Mouse (Mus musculus) neural tube, embryonic 14.5 days (tissue): ENCODE measurements around the gene Pla2g2c. TPM values are rescaled to one million over a fixed set of nuclear protein-coding genes. Genes with fewer than 3 reads are reported as not detected.

ENCODE experiments used
- ATAC-seq: fragments of 200-750 bp; cut with Nextera tagmentation; 2 replicates; pipeline ENCODE4 v1.8.0; 2017; ENCODE audit warnings: low read depth, mild to moderate bottlenecking, moderate TSS enrichment, moderate library complexity
- H3K27ac ChIP-seq: fragments of 300-500 bp; sonication (generic); 2 replicates; pipeline ENCODE4 v1.5.1; 2014; ENCODE audit warnings: low read depth, mild to moderate bottlenecking, control low read depth, low read length, moderate library complexity, mixed read lengths
- H3K27me3 ChIP-seq: fragments of 300-500 bp; sonication (generic); 2 replicates; pipeline ENCODE4 v1.6.1; 2014; ENCODE audit warnings: low read length; ENCODE audit not compliant: control insufficient read depth, insufficient read depth
- H3K36me3 ChIP-seq: fragments of 300-500 bp; sonication (generic); 2 replicates; pipeline ENCODE4 v1.6.1; 2014; ENCODE audit warnings: low read length, mixed read lengths; ENCODE audit not compliant: control insufficient read depth, insufficient read depth
- H3K4me1 ChIP-seq: fragments of 300-500 bp; sonication (generic); 2 replicates; pipeline ENCODE4 v1.6.1; 2014; ENCODE audit warnings: low read length; ENCODE audit not compliant: control insufficient read depth, insufficient read depth
- H3K4me2 ChIP-seq: fragments of 300-500 bp; sonication (generic); 2 replicates; pipeline ENCODE4 v1.6.1; 2014; ENCODE audit warnings: mild to moderate bottlenecking, low read depth, low read length, control low read depth
- H3K4me3 ChIP-seq: fragments of 300-500 bp; sonication (generic); 2 replicates; pipeline ENCODE4 v1.5.1; 2014; ENCODE audit warnings: low read depth, low read length, control low read depth, mixed read lengths
- H3K9ac ChIP-seq: fragments of 300-500 bp; sonication (generic); replicated peaks from 2 replicates; pipeline ENCODE4 v1.6.1; 2014; ENCODE audit warnings: low read depth, mild to moderate bottlenecking, control low read depth, low read length, mixed read lengths
- H3K9me3 ChIP-seq: fragments of 300-500 bp; sonication (generic); 2 replicates; pipeline ENCODE4 v1.6.1; 2016; ENCODE audit warnings: low read length; ENCODE audit not compliant: control insufficient read depth
- WGBS: fragments of 180-500 bp; shearing (Covaris S2); extraction: QIAGEN DNeasy Blood & Tissue Kit; methylation state at CpG from one replicate; pipeline ENCODE4 v1.1.7; 2014; 5-methylcytosine and 5-hydroxymethylcytosine counted together
- polyA plus RNA-seq: library from polyadenylated mRNA; unstranded; fragments of >200 nt; fragmentation: Nextera tagmentation; extraction: Ambion mirVana; gene quantifications from 2 replicates; pipeline ENCODE4 v1.2.1, GENCODE M21; 2014

Gene Pla2g2c
- polyA plus RNA-seq, 1 experiment from 2014 or later, result 0.35 TPM

DNA sequence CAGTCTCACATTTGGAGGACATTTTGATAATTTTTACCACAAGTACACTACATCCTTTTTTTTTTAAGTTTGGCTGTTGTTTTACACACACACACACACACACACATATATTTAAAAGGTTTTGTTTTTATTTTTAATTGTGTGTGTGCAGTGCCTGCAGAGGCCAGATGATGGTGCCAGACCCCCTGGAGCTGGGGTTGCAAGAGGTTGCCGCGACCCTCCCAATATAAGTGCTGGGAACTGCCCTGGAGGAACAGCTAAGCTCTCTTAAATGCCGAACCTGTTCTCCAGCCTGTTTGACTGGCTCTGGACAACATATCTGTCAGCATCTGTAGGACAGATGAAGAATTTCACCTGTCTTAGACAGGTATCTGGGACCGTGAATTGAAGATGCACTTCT, 20.4 kb upstream of the Pla2g2c start:
- WGBS, result 89% methylated on average over 4 of the region's 4 CpGs
- H3K4me1 ChIP-seq, result no peaks in the 10 kb centered on the region
- H3K27ac ChIP-seq, result no peak overlapping the region
- H3K4me3 ChIP-seq, result no peak overlapping the region
- no peak overlapping the region for H3K4me2 ChIP-seq
- H3K27me3 ChIP-seq, result no peaks in the 10 kb centered on the region
- no peak overlapping the region for H3K9ac ChIP-seq
- ATAC-seq, result no peak
- H3K36me3 ChIP-seq, result no peaks in the 10 kb centered on the region
- no peaks in the 10 kb centered on the region for H3K9me3 ChIP-seq

DNA sequence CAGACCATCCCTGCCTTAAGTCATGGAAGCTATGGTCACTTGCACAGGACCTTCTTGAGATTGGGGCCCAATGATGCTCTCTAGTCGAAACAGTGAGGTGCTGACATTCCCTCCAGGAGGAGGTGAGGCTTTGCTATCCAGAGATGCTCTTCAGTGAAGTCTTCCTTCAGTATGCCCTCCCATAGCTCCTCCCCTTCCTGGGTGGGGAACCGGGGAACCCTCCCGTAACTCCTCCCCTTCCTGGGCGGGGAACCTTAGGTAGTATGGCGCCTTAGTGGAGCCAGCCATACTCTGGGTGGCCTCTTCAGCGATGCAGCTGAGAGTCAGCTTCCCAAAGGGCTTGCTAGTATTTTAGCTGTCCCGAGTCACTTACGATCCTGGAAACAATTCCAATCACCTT, 18.0 kb upstream of the Pla2g2c start:
- Histone ChIP-seq H3K27me3 (no peaks in the 10 kb centered on the region), H3K4me2 (no peak overlapping the region), H3K9me3 (no peaks in the 10 kb centered on the region), H3K9ac (no peak overlapping the region), H3K4me3 (no peak overlapping the region), H3K36me3 (no peaks in the 10 kb centered on the region), H3K27ac (no peak overlapping the region), H3K4me1 (0 out of 2 replicates have a peak, but pooled peaks cover 4% of the 10 kb centered on the region)
- WGBS, result 95% methylated on average over 8 of the region's 8 CpGs
- ATAC-seq, result no peak

DNA sequence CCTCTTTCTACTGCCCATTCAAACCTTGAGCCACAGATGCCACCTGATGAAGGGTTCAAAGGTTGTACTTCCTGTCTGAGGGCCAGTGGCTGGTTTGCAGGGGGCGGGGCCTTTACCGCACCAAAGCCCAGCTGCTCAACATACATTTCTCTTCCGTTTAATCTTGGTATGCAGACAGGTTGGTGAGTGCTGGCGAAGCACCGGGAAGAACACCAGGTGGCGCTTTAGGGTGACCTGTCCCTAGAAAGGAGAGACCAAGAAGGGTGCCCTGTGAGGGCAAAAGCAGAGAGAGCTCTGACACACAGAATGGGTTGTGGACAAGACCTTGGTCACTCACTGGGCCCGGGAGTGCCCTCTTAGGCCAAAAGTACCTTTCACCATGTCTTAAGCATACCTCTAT, 16.0 kb upstream of the Pla2g2c start:
- Histone ChIP-seq H3K4me2 (no peak overlapping the region), H3K9ac (no peak overlapping the region), H3K36me3 (no peaks in the 10 kb centered on the region), H3K9me3 (no peaks in the 10 kb centered on the region), H3K27ac (no peak overlapping the region), H3K4me1 (0 out of 2 replicates have a peak, but pooled peaks cover 4% of the 10 kb centered on the region), H3K27me3 (no peaks in the 10 kb centered on the region), H3K4me3 (no peak overlapping the region)
- 17% methylated on average over 7 of the region's 7 CpGs for WGBS
- ATAC-seq, result no peak

DNA sequence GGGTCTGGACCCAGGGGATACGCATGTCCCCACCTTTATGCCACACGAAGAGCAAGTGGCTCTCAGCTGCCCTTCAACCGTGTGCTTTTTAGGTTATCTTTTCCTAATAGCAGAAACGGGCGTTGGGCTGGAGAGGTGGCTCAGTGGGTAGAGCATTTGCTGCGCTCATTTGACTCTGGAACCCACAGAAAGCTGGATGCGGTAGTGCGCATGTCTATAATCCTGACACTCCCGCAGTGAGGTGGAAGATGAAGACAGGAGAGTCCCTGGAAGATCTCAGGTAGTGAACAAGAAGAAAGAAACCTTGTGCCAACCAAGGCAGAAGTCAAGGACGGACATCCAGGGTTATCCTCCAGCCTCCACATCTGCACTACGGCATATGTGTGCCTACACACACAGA, 15.3 kb upstream of the Pla2g2c start:
- Histone ChIP-seq H3K36me3 (no peaks in the 10 kb centered on the region), H3K27me3 (no peaks in the 10 kb centered on the region), H3K4me3 (no peak overlapping the region), H3K4me2 (no peak overlapping the region), H3K9me3 (no peaks in the 10 kb centered on the region), H3K9ac (no peak overlapping the region), H3K27ac (no peak overlapping the region), H3K4me1 (0 out of 2 replicates have a peak, but pooled peaks cover 4% of the 10 kb centered on the region)
- ATAC-seq, result no peak
- WGBS, result 81% methylated on average over 11 of the region's 11 CpGs

DNA sequence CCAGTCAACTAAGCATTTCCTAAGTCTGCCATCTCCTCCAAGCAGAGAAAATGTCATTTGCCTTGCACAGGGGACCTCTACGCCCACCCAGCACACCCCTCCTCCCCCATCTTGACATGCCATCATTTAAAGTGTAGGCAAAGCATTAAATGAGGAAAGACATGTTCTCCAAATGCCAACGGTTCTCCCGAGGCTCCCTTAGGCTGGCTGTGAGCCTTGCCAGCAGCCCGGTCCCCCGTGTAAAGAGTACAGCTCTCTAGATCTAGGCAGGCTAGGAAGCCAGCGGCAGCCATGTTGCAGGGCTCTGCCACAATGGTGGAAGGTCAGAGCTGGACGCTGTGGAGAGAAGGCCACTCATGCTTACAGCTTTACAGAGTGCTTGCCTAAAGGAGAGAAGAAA, 14.6 kb upstream of the Pla2g2c start:
- Histone ChIP-seq H3K4me3 (no peak overlapping the region), H3K4me2 (no peak overlapping the region), H3K9me3 (no peaks in the 10 kb centered on the region), H3K36me3 (no peaks in the 10 kb centered on the region), H3K9ac (no peak overlapping the region), H3K27ac (peak overlapping the region; percentile 75), H3K4me1 (0 out of 2 replicates have a peak, but pooled peaks cover 4% of the 10 kb centered on the region), H3K27me3 (no peaks in the 10 kb centered on the region)
- 68% methylated on average over 7 of the region's 7 CpGs for WGBS
- no peak for ATAC-seq

DNA sequence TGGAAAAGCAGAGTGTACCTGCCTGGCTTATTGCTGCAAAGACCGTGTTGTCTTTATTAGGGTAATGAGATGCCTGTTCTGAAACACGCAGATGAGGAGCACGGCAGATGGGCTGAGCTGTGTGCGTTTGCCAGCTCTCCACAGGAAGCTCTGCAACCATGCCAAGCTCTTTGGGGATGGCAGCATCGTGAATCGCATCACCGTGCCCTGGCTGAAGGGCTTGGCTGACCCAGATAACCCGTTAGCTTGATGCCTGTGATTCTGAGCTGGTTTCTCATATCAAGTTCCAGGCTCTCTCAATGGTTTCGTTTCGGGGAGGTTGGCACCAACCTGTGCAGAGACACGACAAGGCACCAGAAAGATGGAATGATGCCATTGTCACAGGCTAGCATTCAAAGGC, 14.0 kb upstream of the Pla2g2c start:
- Histone ChIP-seq H3K36me3 (no peaks in the 10 kb centered on the region), H3K4me3 (no peak overlapping the region), H3K4me1 (0 out of 2 replicates have a peak, but pooled peaks cover 4% of the 10 kb centered on the region), H3K9me3 (no peaks in the 10 kb centered on the region), H3K27me3 (no peaks in the 10 kb centered on the region), H3K9ac (no peak overlapping the region), H3K4me2 (no peak overlapping the region), H3K27ac (peak overlapping the region; percentile 72)
- ATAC-seq, result 0 out of 2 replicates have a peak, but pooled peaks have one; percentile 51
- 67% methylated on average over 11 of the region's 11 CpGs for WGBS

DNA sequence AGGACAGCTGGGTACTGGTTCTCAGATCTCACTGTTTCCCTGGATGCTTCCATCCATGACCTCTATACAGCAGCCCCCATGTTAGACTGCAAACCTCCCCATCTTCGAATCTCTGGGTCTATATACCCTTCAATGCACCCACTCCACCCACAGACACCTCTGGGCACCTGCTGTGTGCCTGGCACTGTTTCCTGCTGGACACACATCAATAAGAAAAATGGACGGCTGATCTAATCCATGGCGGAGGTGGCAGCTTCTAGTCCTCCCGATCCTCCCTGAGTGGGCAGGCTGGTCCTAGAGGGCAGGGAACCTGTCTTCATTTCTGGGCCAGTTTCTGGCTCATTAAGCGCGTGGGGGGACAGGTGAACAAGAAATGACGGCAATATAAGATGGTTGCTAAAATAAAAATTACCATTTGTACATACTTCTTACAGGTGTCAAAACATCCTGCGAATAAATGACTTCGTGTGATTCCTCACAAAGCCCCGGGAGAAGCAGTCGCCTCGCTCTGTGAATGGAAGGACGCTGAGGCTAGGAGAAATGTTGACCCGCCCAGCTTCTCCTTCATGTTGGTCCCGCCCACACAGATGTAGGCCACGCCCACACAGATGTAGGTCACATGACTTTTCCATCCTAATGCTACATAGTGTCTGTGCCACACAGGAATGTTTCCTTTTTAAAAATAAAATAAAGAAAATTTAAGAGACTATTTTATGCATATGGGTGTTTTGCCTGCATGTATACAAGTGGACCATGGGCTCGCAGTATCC, 13.4 kb upstream of the Pla2g2c start:
- Histone ChIP-seq H3K27ac (peak overlapping the region; percentile 72), H3K4me1 (0 out of 2 replicates have a peak, but pooled peaks cover 4% of the 10 kb centered on the region), H3K9ac (no peak overlapping the region), H3K36me3 (no peaks in the 10 kb centered on the region), H3K4me3 (no peak overlapping the region), H3K9me3 (no peaks in the 10 kb centered on the region), H3K27me3 (no peaks in the 10 kb centered on the region), H3K4me2 (no peak overlapping the region)
- no peak for ATAC-seq
- WGBS, result 63% methylated on average over 17 of the region's 17 CpGs

DNA sequence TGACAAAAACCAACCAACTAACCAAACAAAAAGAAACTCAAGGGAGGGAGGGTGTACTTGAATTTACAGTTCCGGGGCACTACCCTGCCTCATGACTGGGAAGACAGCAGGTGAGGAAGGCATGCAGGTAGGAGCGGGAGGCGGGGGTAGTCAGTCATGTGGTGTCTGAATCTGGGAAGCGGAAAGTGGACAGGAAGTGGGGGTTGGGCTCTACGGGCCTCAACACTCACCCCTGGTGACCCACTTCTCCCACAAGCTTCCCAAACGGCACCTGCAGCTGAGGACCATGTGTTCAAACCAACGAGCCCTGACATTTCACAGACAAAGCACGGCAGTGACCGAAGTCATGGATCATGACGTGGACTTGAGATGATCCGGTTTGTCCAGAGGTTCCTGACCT, 12.5 kb upstream of the Pla2g2c start:
- Histone ChIP-seq H3K4me2 (no peak overlapping the region), H3K4me3 (no peak overlapping the region), H3K27me3 (no peaks in the 10 kb centered on the region), H3K4me1 (0 out of 2 replicates have a peak, but pooled peaks cover 4% of the 10 kb centered on the region), H3K27ac (no peak overlapping the region), H3K36me3 (no peaks in the 10 kb centered on the region), H3K9ac (no peak overlapping the region), H3K9me3 (no peaks in the 10 kb centered on the region)
- WGBS, result 88% methylated on average over 11 of the region's 11 CpGs
- ATAC-seq, result no peak

DNA sequence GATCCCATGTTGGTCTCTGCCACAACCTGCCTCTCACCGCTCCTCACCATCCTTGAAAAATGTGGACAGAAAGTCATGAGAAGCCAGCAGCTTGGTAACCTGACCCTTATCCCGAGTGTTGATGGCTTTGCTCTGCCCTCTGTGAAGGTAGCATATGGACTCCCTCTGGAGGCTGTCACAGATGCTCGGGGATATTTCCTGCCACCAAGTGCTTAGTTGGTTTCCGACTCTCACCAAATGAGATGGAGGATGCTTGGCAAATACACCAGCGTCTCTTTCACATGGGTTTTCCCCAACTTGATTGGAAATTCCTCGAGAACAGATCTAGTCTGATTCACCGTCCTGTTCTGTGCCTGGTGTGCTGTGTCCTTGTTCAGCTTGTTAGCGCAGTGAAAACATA, 12.0 kb upstream of the Pla2g2c start:
- 0 out of 2 replicates have a peak, but pooled peaks cover 4% of the 10 kb centered on the region for H3K4me1 ChIP-seq
- 84% methylated on average over 8 of the region's 8 CpGs for WGBS
- no peaks in the 10 kb centered on the region for H3K36me3 ChIP-seq
- no peak overlapping the region for H3K4me2 ChIP-seq
- H3K9me3 ChIP-seq, result no peaks in the 10 kb centered on the region
- ATAC-seq, result no peak
- no peak overlapping the region for H3K9ac ChIP-seq
- no peak overlapping the region for H3K27ac ChIP-seq
- H3K4me3 ChIP-seq, result no peak overlapping the region
- H3K27me3 ChIP-seq, result no peaks in the 10 kb centered on the region
